Mouse (Mus musculus) liver, postnatal 0 days (tissue): ENCODE results near the gene Igf2bp3.

Source experiments
- CTCF ChIP-seq: sonication (generic); IDR thresholded peaks from 2 replicates; pipeline ENCODE4 v1.5.1; 2016; ENCODE audit warnings: antibody characterized with exemption, low read depth
- EP300 ChIP-seq: IDR thresholded peaks from 2 replicates; pipeline ENCODE4 v1.6.1; 2016; ENCODE audit warnings: antibody characterized with exemption, low read depth, mild to moderate bottlenecking

DNA sequence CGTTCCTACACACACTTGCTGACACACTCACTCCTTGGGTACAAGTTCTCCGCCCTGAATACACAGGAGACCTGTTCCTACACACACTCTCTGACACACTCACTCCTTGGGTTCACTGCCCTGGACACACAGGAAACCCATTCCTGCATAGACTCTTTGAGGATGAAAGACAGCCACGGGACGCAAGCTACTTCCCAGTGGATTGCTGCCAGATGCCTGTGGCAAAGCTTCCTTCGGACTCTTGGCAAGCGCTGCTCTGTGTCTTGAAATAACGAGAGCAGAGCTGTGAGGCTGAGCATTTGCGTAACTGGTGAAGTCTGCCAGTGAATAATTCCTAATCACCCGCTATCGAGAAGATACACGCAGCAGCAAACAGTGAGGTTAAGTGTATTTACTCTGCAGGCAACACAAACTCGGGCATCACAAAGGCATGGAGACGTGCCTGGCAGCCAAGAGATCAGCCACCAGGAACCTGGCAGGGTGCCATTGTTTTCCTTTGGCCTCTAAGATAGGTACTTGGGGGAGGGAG, 117.8 kb downstream of the Igf2bp3 start:
- no peak; the same call in 1 of the 2 replicates for TF ChIP-seq EP300
- TF ChIP-seq CTCF: no peak
